Mouse (Mus musculus) MEL (cell line): ENCODE results near the gene Ppp1r12a. TPM values are rescaled to one million over a fixed set of nuclear protein-coding genes. Genes with fewer than 3 reads are reported as not detected.
A peak's percentile ranks its signal among the peaks of the same experiment; 100 is the strongest.

Experiments used
- DNase-seq: peaks from one replicate; pipeline ENCODE4 v3.0.0; 2011; ENCODE audit warnings: low read depth, low spot score
- H3K27ac ChIP-seq: 2 replicates; pipeline ENCODE4 v1.5.1; 2012; ENCODE audit warnings: low read depth, mild to moderate bottlenecking, control low read depth, low read length, moderate library complexity; ENCODE audit not compliant: control insufficient read depth
- H3K27me3 ChIP-seq, 2 experiments: fragments of 150-350 bp in 1 of 2; sonication (generic) in 1 of 2; 2 replicates each; pipeline ENCODE4 v1.6.1; 2012; ENCODE audit warnings: low read length in 2 of 2, mild to moderate bottlenecking in 2 of 2, improper control_type of control experiment in 1 of 2, moderate library complexity in 1 of 2; ENCODE audit not compliant: insufficient read depth in 2 of 2, control insufficient read depth in 1 of 2
- H3K36me3 ChIP-seq, 2 experiments: 2 replicates each; pipeline ENCODE4 v1.6.1; 2012 to 2014; ENCODE audit warnings: low read length in 2 of 2, improper control_type of control experiment in 1 of 2, inconsistent platforms in 1 of 2, mild to moderate bottlenecking in 1 of 2; ENCODE audit not compliant: insufficient read depth in 2 of 2, control insufficient read depth in 1 of 2
- H3K4me1 ChIP-seq, 2 experiments: fragments of 150-350 bp in 1 of 2; sonication (generic) in 1 of 2; 2 replicates each; pipeline ENCODE4 v1.6.1; 2012; ENCODE audit warnings: low read length in 2 of 2, improper control_type of control experiment in 1 of 2, mild to moderate bottlenecking in 1 of 2; ENCODE audit not compliant: insufficient read depth in 2 of 2, control insufficient read depth in 1 of 2
- H3K4me3 ChIP-seq, 2 experiments: fragments of 150-350 bp in 1 of 2; sonication (generic) in 1 of 2; 2 replicates each; pipeline ENCODE4 v1.5.1; 2012; ENCODE audit warnings: low read depth in 2 of 2, low read length in 2 of 2, mild to moderate bottlenecking in 2 of 2, moderate library complexity in 2 of 2, control low read depth in 1 of 2, improper control_type of control experiment in 1 of 2; ENCODE audit not compliant: control insufficient read depth in 1 of 2, insufficient read depth in 1 of 2
- H3K79me2 ChIP-seq: 2 replicates; pipeline ENCODE4 v1.6.1; 2012; ENCODE audit warnings: mild to moderate bottlenecking, low read length, moderate library complexity; ENCODE audit not compliant: control insufficient read depth, poor library complexity, insufficient read depth
- H3K9ac ChIP-seq: 2 replicates; pipeline ENCODE4 v1.6.1; 2012; ENCODE audit warnings: low read depth, mild to moderate bottlenecking, control low read depth, low read length, moderate library complexity; ENCODE audit not compliant: control insufficient read depth, poor library complexity, severe bottlenecking
- H3K9me3 ChIP-seq: fragments of 150-350 bp; sonication (generic); replicated peaks from 2 replicates; pipeline ENCODE4 v1.6.1; 2012; ENCODE audit warnings: mild to moderate bottlenecking, low read length, improper control_type of control experiment, moderate library complexity; ENCODE audit not compliant: insufficient read depth
- BHLHE40 ChIP-seq: IDR thresholded peaks from 2 replicates; pipeline ENCODE4 v1.6.1; 2012; ENCODE audit warnings: low read depth, mild to moderate bottlenecking, inconsistent platforms, low read length, improper control_type of control experiment, borderline replicate concordance
- CHD2 ChIP-seq: IDR thresholded peaks from 2 replicates; pipeline ENCODE4 v1.6.1; 2011; ENCODE audit warnings: low read length, improper control_type of control experiment
- CTCF ChIP-seq, 3 experiments: IDR thresholded peaks in 2 of 3; conservative IDR thresholded peaks in 1 of 3; 2 replicates each; pipeline ENCODE4 v1.5.1; 2011 to 2012; ENCODE audit warnings: low read length in 3 of 3, low read depth in 2 of 3, mild to moderate bottlenecking in 2 of 3, improper control_type of control experiment in 1 of 3, inconsistent platforms in 1 of 3, mixed read lengths in 1 of 3, moderate library complexity in 1 of 3; ENCODE audit not compliant: control insufficient read depth in 1 of 3, insufficient read depth in 1 of 3, poor library complexity in 1 of 3, severe bottlenecking in 1 of 3
- E2F4 ChIP-seq: IDR thresholded peaks from 2 replicates; pipeline ENCODE4 v1.6.1; 2011; ENCODE audit warnings: low read depth, low read length, improper control_type of control experiment, borderline replicate concordance
- EP300 ChIP-seq, 2 experiments: IDR thresholded peaks; 2 replicates each; pipeline ENCODE4 v1.6.1; 2011; ENCODE audit warnings: improper control_type of control experiment in 2 of 2, low read length in 2 of 2, low read depth in 1 of 2, mild to moderate bottlenecking in 1 of 2
- GATA1 ChIP-seq: IDR thresholded peaks from 2 replicates; pipeline ENCODE4 v1.6.1; 2011; ENCODE audit warnings: low read depth, low read length, improper control_type of control experiment
- HCFC1 ChIP-seq: IDR thresholded peaks from 2 replicates; pipeline ENCODE4 v1.6.1; 2012; ENCODE audit warnings: low read depth, mild to moderate bottlenecking, inconsistent platforms, low read length, improper control_type of control experiment, moderate library complexity
- JUND ChIP-seq: IDR thresholded peaks from 2 replicates; pipeline ENCODE4 v1.6.1; 2011; ENCODE audit warnings: low read depth, mild to moderate bottlenecking, improper control_type of control experiment, low read length
- MAX ChIP-seq: IDR thresholded peaks from 2 replicates; pipeline ENCODE4 v1.6.1; 2011; ENCODE audit warnings: low read length, improper control_type of control experiment
- NELFE ChIP-seq: IDR thresholded peaks from 2 replicates; pipeline ENCODE4 v1.6.1; 2011; ENCODE audit warnings: low read depth, low read length, improper control_type of control experiment
- POLR2AphosphoS2 ChIP-seq: IDR thresholded peaks from 2 replicates; pipeline ENCODE4 v1.6.1; 2011; ENCODE audit warnings: low read length, improper control_type of control experiment
- POLR2AphosphoS5 ChIP-seq: IDR thresholded peaks from 2 replicates; pipeline ENCODE4 v1.6.1; 2012; ENCODE audit warnings: low read depth, borderline replicate concordance, mild to moderate bottlenecking, inconsistent platforms, low read length, moderate library complexity, mixed read lengths
- TBP ChIP-seq: IDR thresholded peaks from 2 replicates; pipeline ENCODE4 v1.8.0; 2011; ENCODE audit warnings: low read depth, low read length, improper control_type of control experiment
- UBTF ChIP-seq: IDR thresholded peaks from 2 replicates; pipeline ENCODE4 v1.6.1; 2012; ENCODE audit warnings: low read depth, mild to moderate bottlenecking, inconsistent platforms, low read length, improper control_type of control experiment, moderate library complexity, borderline replicate concordance; ENCODE audit not compliant: insufficient read depth
- USF1 ChIP-seq: IDR thresholded peaks from 2 replicates; pipeline ENCODE4 v1.6.1; 2014; ENCODE audit warnings: low read depth, mild to moderate bottlenecking, inconsistent platforms, low read length, improper control_type of control experiment, moderate library complexity
- USF2 ChIP-seq, 2 experiments: IDR thresholded peaks; 2 replicates each; pipeline ENCODE4 v1.6.1; 2011 to 2012; ENCODE audit warnings: improper control_type of control experiment in 2 of 2, low read length in 2 of 2, borderline replicate concordance in 1 of 2, inconsistent platforms in 1 of 2, low read depth in 1 of 2, mild to moderate bottlenecking in 1 of 2; ENCODE audit not compliant: insufficient read depth in 1 of 2
- ZNF384 ChIP-seq: IDR thresholded peaks from 2 replicates; pipeline ENCODE4 v1.6.1; 2012; ENCODE audit warnings: low read depth, mild to moderate bottlenecking, inconsistent platforms, low read length, improper control_type of control experiment
- polyA plus RNA-seq, 2 experiments: library from polyadenylated mRNA; stranded (reverse) in 1 of 2; unstranded in 1 of 2; fragments of >175 nt in 1 of 2; fragments of >200 nt in 1 of 2; gene quantifications; 2 replicates each; pipeline versions ENCODE4 v1.2.1 to v1.2.4; 2012; ENCODE audit warnings: low replicate concordance in 2 of 2, low read depth in 1 of 2; ENCODE audit not compliant: insufficient read length in 2 of 2, insufficient read depth in 1 of 2, missing spikeins in 1 of 2
- total RNA-seq: library from RNA; depleted of rRNA; stranded (reverse); fragments of 300-350 nt; gene quantifications from 2 replicates; pipeline ENCODE4 v1.2.3, GENCODE M21; 2012

The Ppp1r12a gene
- total and polyA plus RNA-seq, 3 experiments: 46.5 to 86.6 (median 59.1) TPM

DNA sequence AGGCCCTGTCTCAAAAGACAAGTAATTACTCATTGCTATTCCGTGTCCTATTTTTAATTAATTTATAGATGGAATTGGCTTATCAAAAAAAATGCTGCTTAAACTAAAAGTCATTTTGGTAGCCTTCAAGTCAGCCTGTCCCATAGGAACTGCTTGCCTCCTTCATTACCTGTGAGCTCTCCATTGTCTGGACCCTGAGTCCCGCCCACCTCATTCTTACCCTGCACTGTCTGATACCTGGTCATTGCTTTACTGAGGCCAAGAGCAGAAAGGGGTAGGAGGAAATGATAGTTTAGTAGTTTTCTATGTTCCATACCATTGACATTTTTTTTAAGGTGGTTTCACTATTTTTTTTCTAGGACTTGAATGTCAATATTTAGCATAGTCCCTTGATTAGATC lies 121.4 kb downstream of the Ppp1r12a start:
- no peak for TF ChIP-seq USF2 (IDR thresholded peaks at IDR 0.05; ENCODE audit: borderline replicate concordance in 1 of 2, insufficient read depth in 1 of 2, low read depth in 1 of 2, low read length in 2 of 2)
- TF ChIP-seq EP300 (IDR thresholded peaks at IDR 0.05; ENCODE audit: low read depth in 1 of 2, low read length in 2 of 2): no peak
- 0 out of 2 replicates have a peak, but pooled peaks have one; percentile 29 for TF ChIP-seq GATA1
- TF ChIP-seq POLR2AphosphoS2: no peak
- TF ChIP-seq HCFC1: no peak
- TF ChIP-seq MAX: no peak
- TF ChIP-seq ZNF384: peak; percentile 68
- H3K36me3 ChIP-seq: peaks cover 0 to 3% of the 10 kb centered on the region in 2 experiments
- no peak overlapping the region for H3K4me3 ChIP-seq
- H3K9ac ChIP-seq: no peak overlapping the region
- H3K4me1 ChIP-seq: peaks cover 1 to 4% of the 10 kb centered on the region in 2 experiments; a peak in 1 of 4 replicates
- no peak overlapping the region for H3K27ac ChIP-seq
- H3K79me2 ChIP-seq: no peaks in the 10 kb centered on the region
- no peak for DNase-seq
- no peaks in the 10 kb centered on the region for H3K27me3 ChIP-seq
- H3K9me3 ChIP-seq: no peaks in the 10 kb centered on the region

- H3K9me3 ChIP-seq: no peaks in the 10 kb centered on the region
- no peak for DNase-seq
- no peak overlapping the region for H3K27ac ChIP-seq
- H3K4me3 ChIP-seq: no peak overlapping the region
- peaks cover 1 to 4% of the 10 kb centered on the region in 2 experiments; a peak in 1 of 4 replicates for H3K4me1 ChIP-seq
- no peaks in the 10 kb centered on the region for H3K79me2 ChIP-seq
- no peak overlapping the region for H3K9ac ChIP-seq
- H3K36me3 ChIP-seq: peaks cover 0 to 3% of the 10 kb centered on the region in 2 experiments
- H3K27me3 ChIP-seq: no peaks in the 10 kb centered on the region
- TF ChIP-seq POLR2AphosphoS2 (no peak), JUND (no peak), BHLHE40 (no peak), USF1 (no peak), ZNF384 (no peak), TBP (no peak), CHD2 (no peak), POLR2AphosphoS5 (no peak), NELFE (no peak), UBTF (no peak), CTCF (IDR thresholded peaks at IDR 0.05 in 2 of 3, conservative IDR thresholded peaks at IDR 0.05 in 1 of 3; ENCODE audit: control insufficient read depth in 1 of 3, insufficient read depth in 1 of 3, low read depth in 2 of 3, low read length in 3 of 3, poor library complexity in 1 of 3, severe bottlenecking in 1 of 3) (no peak), E2F4 (no peak)
- TF ChIP-seq, all 39 proteins: peak for 0
These were observed 121.8 kb downstream of the Ppp1r12a start for GRCm38 (mm10) chr10:108283837-108284236.
